Mouse (Mus musculus) forebrain, postnatal 0 days (tissue): ENCODE data around the gene Dhx15. TPM values are rescaled to one million over a fixed set of nuclear protein-coding genes. Genes with fewer than 3 reads are reported as not detected.
"Not testable (repeated sequence)": the region's sequence is repeated elsewhere in the genome, so short reads cannot be mapped to it uniquely, and the experiment has no call there.

Experiments used
- ATAC-seq: fragments of 200-750 bp; cut with Nextera tagmentation; 2 replicates; pipeline ENCODE4 v1.8.0; 2017; ENCODE audit warnings: mild to moderate bottlenecking, moderate library complexity
- DNase-seq: peaks from one replicate; pipeline ENCODE4 v3.0.0-alpha.2; 2015
- H3K27ac ChIP-seq: fragments of 300-500 bp; sonication (generic); 2 replicates; pipeline ENCODE4 v1.5.1; 2014; ENCODE audit warnings: low read depth, mild to moderate bottlenecking, antibody characterized with exemption, low read length, moderate library complexity, mixed read lengths
- H3K27me3 ChIP-seq: fragments of 300-500 bp; sonication (generic); 2 replicates; pipeline ENCODE4 v1.6.1; 2014; ENCODE audit warnings: mild to moderate bottlenecking, low read length, mixed read lengths; ENCODE audit not compliant: insufficient read depth
- H3K36me3 ChIP-seq: fragments of 300-500 bp; sonication (generic); 2 replicates; pipeline ENCODE4 v1.6.1; 2014; ENCODE audit warnings: mild to moderate bottlenecking, moderate library complexity; ENCODE audit not compliant: insufficient read depth
- H3K4me1 ChIP-seq: fragments of 300-500 bp; sonication (generic); 2 replicates; pipeline ENCODE4 v1.6.1; 2014; ENCODE audit warnings: antibody characterized with exemption; ENCODE audit not compliant: insufficient read depth
- H3K4me2 ChIP-seq: fragments of 300-500 bp; sonication (generic); 2 replicates; pipeline ENCODE4 v1.6.1; 2014; ENCODE audit warnings: low read depth, mild to moderate bottlenecking, moderate library complexity
- H3K4me3 ChIP-seq: fragments of 300-500 bp; sonication (generic); 2 replicates; pipeline ENCODE4 v1.5.1; 2014; ENCODE audit warnings: low read depth, low read length, mixed read lengths
- H3K9ac ChIP-seq: fragments of 300-500 bp; sonication (generic); 2 replicates; pipeline ENCODE4 v1.6.1; 2014; ENCODE audit warnings: mild to moderate bottlenecking
- H3K9me3 ChIP-seq: fragments of 300-500 bp; sonication (generic); 2 replicates; pipeline ENCODE4 v1.6.1; 2016; ENCODE audit warnings: low read length
- CTCF ChIP-seq: sonication (generic); IDR thresholded peaks from 2 replicates; pipeline ENCODE4 v1.5.1; 2016; ENCODE audit warnings: antibody characterized with exemption, control low read depth, low read depth
- WGBS: fragments of 180-500 bp; shearing (Covaris S2); extraction: QIAGEN DNeasy Blood & Tissue Kit; methylation state at CpG from one replicate; pipeline ENCODE4 v1.1.7; 2014; 5-methylcytosine and 5-hydroxymethylcytosine counted together
- polyA plus RNA-seq: library from polyadenylated mRNA; unstranded; fragments of >200 nt; fragmentation: Nextera tagmentation; extraction: Ambion mirVana; gene quantifications from 2 replicates; pipeline ENCODE4 v1.2.1, GENCODE M21; 2015
- total RNA-seq: library from RNA; depleted of rRNA; stranded (reverse); fragments of >200 nt; gene quantifications from 2 replicates; pipeline ENCODE4 v1.2.3, GENCODE M21; 2014; rRNA removed

The Dhx15 gene
- total RNA-seq (135 and 153 TPM in 2 replicates), polyA plus RNA-seq (78.4 and 79.5 TPM in 2 replicates)

DNA sequence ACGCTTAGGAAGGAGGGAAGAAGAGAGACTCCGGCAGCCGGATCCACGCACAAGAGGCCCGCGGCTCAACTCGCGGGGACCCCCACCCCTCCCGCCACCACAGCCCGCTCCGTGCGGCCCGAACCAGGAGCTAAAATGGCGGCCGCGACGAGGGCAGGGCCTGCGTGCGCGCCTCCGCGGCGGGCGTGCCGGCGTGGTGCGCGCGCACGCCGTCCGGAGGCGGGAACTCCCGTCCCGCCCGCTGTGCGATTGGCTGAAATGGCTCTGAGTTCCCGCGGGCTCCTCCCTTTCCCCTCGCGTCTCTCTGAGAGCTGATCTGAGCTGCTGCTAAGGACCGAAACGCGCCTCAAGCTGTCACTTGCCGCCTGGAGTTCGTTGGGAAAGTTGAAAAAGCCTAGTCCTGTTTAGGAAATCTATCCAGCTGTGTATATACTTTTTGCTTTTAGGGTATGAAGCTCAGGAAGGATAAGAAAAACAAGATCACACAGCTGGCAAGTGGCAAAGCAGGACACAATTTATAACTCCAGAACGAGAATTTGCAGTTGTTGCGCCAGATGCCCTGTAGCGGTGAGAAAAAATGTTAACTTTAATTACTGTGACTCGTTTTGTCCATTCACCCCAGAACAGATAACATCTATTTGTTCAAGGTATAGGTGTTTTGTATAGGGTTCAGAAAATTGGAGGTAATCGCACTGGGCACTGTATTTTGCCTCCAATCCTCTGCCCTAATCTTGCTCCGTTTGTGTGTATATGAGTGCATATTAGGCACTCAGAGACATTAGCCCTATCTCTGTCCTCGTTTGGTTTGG, at the start of gene Dhx15:
Gene Dhx15, minus strand, starts transcription at position 144 of the 809 bp plus-strand sequence.
- TF ChIP-seq CTCF = no peak
- peak within 1 kb of the TSS; percentile 66 for H3K4me2 ChIP-seq
- peak; percentile 98 for DNase-seq
- peak; percentile 98 for ATAC-seq
- under 1% methylated on average over 50 of the region's 53 CpGs for WGBS
- H3K4me3 ChIP-seq = peak within 1 kb of the TSS; percentile 84
- peaks cover 17% of the 10 kb centered on the region for H3K4me1 ChIP-seq
- no peaks in the 10 kb centered on the region for H3K9me3 ChIP-seq
- no peaks in the 10 kb centered on the region for H3K27me3 ChIP-seq
- no peaks in the 10 kb centered on the region for H3K36me3 ChIP-seq
- H3K9ac ChIP-seq = peak within 1 kb of the TSS; percentile 98
- H3K27ac ChIP-seq = peak within 1 kb of the TSS; percentile 93

GRCm38 (mm10) chr5:52238877-52239276, 48.6 kb upstream of the Dhx15 start:
- Histone ChIP-seq H3K9ac (no peak overlapping the region), H3K4me1 (no peaks in the 10 kb centered on the region), H3K4me3 (no peak overlapping the region), H3K4me2 (no peak overlapping the region), H3K36me3 (no peaks in the 10 kb centered on the region), H3K27ac (no peak overlapping the region), H3K27me3 (no peaks in the 10 kb centered on the region), H3K9me3 (no peaks in the 10 kb centered on the region)
- ATAC-seq (no peak), DNase-seq (no peak)
- WGBS = 94% methylated on average over 5 of the region's 5 CpGs
- TF ChIP-seq CTCF = no peak

DNA sequence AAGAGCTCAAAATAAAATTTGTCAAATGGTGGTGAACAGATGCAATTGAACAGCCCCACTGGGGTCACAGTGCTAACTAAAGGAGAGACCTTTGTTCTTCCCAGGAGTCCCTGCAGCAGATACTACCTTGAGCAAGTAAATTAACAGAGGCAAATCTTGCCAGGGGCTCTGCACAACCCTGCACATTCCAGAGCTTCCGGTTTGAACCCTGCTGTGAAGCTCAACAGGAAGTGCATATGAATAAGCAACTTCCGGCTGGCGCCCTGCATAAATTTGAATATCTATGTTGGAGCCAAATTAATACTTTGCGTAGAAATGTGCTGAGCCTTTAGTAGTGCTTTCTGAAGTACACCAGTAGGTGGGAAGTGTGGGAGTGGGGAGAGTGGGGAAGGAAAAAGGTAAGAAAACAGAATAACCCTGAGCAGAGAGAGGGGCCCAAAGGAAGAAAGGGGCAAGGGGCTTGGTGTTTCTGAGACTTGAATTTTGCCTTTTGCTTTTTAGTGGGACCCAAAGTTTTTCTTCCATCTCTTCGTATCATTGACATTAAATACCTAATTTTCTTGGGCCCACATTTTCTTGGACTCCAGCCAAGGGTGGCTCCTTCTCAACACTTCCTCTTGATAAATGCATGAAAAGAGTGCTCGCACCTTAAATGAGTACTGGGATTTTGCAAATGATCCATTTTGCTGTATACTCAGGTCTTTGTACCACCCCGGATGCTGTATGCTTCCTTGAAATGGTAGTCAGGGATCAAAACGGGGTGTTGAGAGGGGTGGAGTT, 47.8 kb upstream of the Dhx15 start:
- H3K4me3 ChIP-seq = no peak overlapping the region
- no peak for ATAC-seq
- WGBS = 59% methylated on average over 8 of the region's 8 CpGs
- H3K4me2 ChIP-seq = no peak overlapping the region
- no peak overlapping the region for H3K27ac ChIP-seq
- H3K36me3 ChIP-seq = no peaks in the 10 kb centered on the region
- no peak for DNase-seq
- H3K27me3 ChIP-seq = no peaks in the 10 kb centered on the region
- no peak for TF ChIP-seq CTCF
- no peaks in the 10 kb centered on the region for H3K4me1 ChIP-seq
- no peak overlapping the region for H3K9ac ChIP-seq
- no peaks in the 10 kb centered on the region for H3K9me3 ChIP-seq

DNA sequence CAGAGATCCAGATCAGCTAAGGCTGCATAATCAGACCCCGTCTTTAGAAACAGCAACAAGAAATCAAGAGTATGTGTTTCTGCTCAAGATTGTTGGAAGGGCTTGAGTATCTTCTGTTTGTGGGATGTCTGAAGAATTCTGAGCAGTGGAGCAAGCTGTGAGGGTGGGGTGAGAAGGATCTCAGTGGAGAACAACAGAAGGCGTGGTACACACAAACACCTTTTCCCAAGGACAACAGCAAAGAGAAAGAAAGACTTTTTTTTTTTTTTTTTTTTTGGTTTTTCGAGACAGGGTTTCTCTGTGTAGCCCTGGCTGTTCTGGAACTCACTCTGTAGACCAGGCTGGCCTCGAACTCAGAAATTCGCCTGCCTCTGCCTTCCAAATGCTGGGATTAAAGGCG, 46.3 kb upstream of the Dhx15 start:
- not testable (repeated sequence) for DNase-seq, H3K9me3 ChIP-seq, H3K4me1 ChIP-seq, H3K4me2 ChIP-seq, H3K9ac ChIP-seq, H3K27ac ChIP-seq, H3K27me3 ChIP-seq, ATAC-seq, H3K4me3 ChIP-seq, H3K36me3 ChIP-seq
- WGBS = 90% methylated on average over 6 of the region's 6 CpGs

GRCm38 (mm10) chr5:52234570-52234969, 44.3 kb upstream of the Dhx15 start:
- Histone ChIP-seq H3K9me3 (no peaks in the 10 kb centered on the region), H3K27ac (no peak overlapping the region; the same call in 1 of the 2 replicates), H3K9ac (no peak overlapping the region), H3K4me2 (no peak overlapping the region), H3K36me3 (no peaks in the 10 kb centered on the region), H3K4me3 (no peak overlapping the region), H3K27me3 (no peaks in the 10 kb centered on the region), H3K4me1 (no peaks in the 10 kb centered on the region)
- ATAC-seq = peak; percentile 68; the same call in 1 of the 2 replicates
- TF ChIP-seq CTCF = no peak
- peak; percentile 23 for DNase-seq
- WGBS = 36% methylated on average over 7 of the region's 7 CpGs

DNA sequence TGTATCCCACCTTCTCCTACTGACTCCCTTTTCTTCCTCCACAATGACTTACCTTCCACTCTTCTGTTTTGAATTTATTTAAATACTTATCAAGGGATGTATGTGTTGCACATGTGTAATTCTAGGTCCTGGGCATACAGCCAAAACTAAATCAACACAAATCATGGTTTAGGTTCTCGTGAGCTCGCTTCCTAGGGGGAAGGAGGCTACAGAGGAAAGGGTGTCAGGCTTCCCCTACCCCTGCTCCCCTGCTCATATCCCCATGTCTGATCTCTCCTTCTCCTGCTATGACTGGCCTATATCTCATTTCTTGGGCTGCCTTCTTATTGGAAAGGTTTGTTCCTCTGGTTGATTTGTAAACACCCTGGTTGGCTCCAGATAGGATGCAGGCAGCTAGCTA, 43.6 kb upstream of the Dhx15 start:
- Histone ChIP-seq H3K4me2 (no peak overlapping the region), H3K9ac (no peak overlapping the region), H3K4me1 (no peaks in the 10 kb centered on the region), H3K27me3 (no peaks in the 10 kb centered on the region), H3K27ac (no peak overlapping the region; the same call in 1 of the 2 replicates), H3K36me3 (no peaks in the 10 kb centered on the region), H3K9me3 (no peaks in the 10 kb centered on the region), H3K4me3 (no peak overlapping the region)
- WGBS = 46% methylated on average over 2 of the region's 2 CpGs
- no peak for DNase-seq
- ATAC-seq = peak; percentile 14; the same call in 1 of the 2 replicates
- TF ChIP-seq CTCF = no peak

DNA sequence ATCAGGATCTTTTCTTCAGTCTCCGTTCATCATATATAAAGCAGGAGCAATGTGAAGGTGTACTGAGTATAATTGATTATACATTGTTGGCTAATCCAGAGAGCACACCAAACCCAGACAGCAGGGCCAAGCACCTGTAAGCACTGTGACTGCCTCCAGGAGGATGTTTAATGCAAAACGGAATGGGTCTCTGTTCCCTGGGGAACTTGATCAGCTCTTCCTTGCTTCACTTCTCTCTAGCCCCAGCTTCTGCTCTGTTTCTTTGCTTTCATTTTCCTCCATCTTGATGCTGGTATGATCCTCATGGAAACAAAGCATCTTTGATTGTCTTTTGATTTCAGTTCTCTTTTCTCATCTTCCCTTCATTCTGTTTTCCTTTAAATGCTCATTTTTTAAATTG, 42.3 kb upstream of the Dhx15 start:
- no peak overlapping the region for H3K4me2 ChIP-seq
- no peak overlapping the region for H3K4me3 ChIP-seq
- no peak for TF ChIP-seq CTCF
- no peaks in the 10 kb centered on the region for H3K36me3 ChIP-seq
- no peaks in the 10 kb centered on the region for H3K9me3 ChIP-seq
- H3K9ac ChIP-seq = no peak overlapping the region
- no peaks in the 10 kb centered on the region for H3K4me1 ChIP-seq
- ATAC-seq = no peak
- DNase-seq = no peak
- WGBS = 74% methylated on average over 2 of the region's 2 CpGs
- H3K27me3 ChIP-seq = no peaks in the 10 kb centered on the region
- H3K27ac ChIP-seq = no peak overlapping the region
